13 mouse cellular contexts compared by ENCODE assay signal in the genomic region with DNA sequence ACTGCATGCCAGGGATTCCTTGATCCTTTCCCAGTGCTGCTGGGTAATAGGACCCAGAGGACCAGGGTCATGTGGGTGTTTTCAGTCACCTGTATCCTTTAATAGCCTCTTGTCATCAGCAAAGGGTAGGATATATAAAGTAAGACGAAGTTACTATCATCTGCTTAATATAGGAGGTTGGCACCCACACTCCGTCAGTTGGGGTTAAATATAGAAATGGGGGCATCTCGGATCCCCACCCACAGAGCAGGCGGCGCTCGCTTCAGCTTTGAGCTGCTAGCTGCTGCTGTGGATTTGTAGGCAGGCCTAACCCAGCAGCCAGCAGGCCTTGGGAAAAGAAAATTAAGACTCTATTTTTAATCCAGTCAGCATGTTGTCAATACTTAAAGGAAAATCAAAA. TPM values are rescaled to one million over a fixed set of nuclear protein-coding genes. Genes with fewer than 3 reads are reported as not detected.
DNase-seq lines count a peak whose midpoint lies in the region; ATAC-seq and TF ChIP-seq lines count a peak whose summit lies in the region.
"Had no signal": no experiment of that assay in that cellular context is flagged by ENCODE, and none has a peak within 500 bp of the region (broad histone marks: within the 10 kb centered on the region; RNA-seq: fewer than 3 reads in every experiment).

No protein-coding gene starts in this region.

- H3K4me2 ChIP-seq in hindbrain, embryonic 13.5 days: no peak overlapping the region
- H3K4me2 ChIP-seq in hindbrain, embryonic 12.5 days (replicated peaks): no peak overlapping the region
- H3K4me2 ChIP-seq: midbrain, embryonic 15.5 days had no signal

- 0 out of 2 replicates have a peak overlapping the region, but pooled peaks have one; percentile 37 for H3K27ac ChIP-seq in hindbrain, embryonic 13.5 days
- H3K27ac ChIP-seq in hindbrain, embryonic 12.5 days: no peak overlapping the region
- no peak overlapping the region; the same call in 1 of the 2 replicates for H3K27ac ChIP-seq in cerebellum, adult 2 months (ENCODE audit: insufficient read depth, low read length)
- H3K27ac ChIP-seq: midbrain, embryonic 15.5 days had no signal

- no peaks in the 10 kb centered on the region for H3K9me3 ChIP-seq in hindbrain, embryonic 13.5 days
- H3K9me3 ChIP-seq in hindbrain, embryonic 12.5 days (replicated peaks): no peaks in the 10 kb centered on the region
- H3K9me3 ChIP-seq: midbrain, embryonic 15.5 days had no signal

- H3K9ac ChIP-seq in hindbrain, embryonic 13.5 days: peak overlapping the region; percentile 53
- H3K9ac ChIP-seq in hindbrain, embryonic 12.5 days: no peak overlapping the region
- H3K9ac ChIP-seq: liver, postnatal 0 days; midbrain, embryonic 15.5 days had no signal

- H3K4me3 ChIP-seq in hindbrain, embryonic 13.5 days: no peak overlapping the region
- no peak overlapping the region for H3K4me3 ChIP-seq in hindbrain, embryonic 12.5 days
- no peak overlapping the region for H3K4me3 ChIP-seq in cerebellum, adult 2 months (replicated peaks; ENCODE audit: insufficient read depth, low read depth, low read length)
- H3K4me3 ChIP-seq: midbrain, embryonic 15.5 days had no signal

- H3K4me1 ChIP-seq in hindbrain, embryonic 13.5 days (replicated peaks): peaks cover 26% of the 10 kb centered on the region
- H3K4me1 ChIP-seq in hindbrain, embryonic 12.5 days: peaks cover 3% of the 10 kb centered on the region; the same call in 1 of the 2 replicates
- H3K4me1 ChIP-seq in cerebellum, adult 2 months (ENCODE audit: control insufficient read depth, insufficient read depth, low read length): peaks cover 51% of the 10 kb centered on the region
- H3K4me1 ChIP-seq: midbrain, embryonic 15.5 days had no signal

- WGBS in hindbrain, embryonic 13.5 days: 86% methylated on average over 6 of the region's 6 CpGs
- 88% methylated on average over 6 of the region's 6 CpGs for WGBS in hindbrain, embryonic 12.5 days
- WGBS in cerebellum, adult 2 months: 21% methylated on average over 6 of the region's 6 CpGs

- peaks cover 20% of the 10 kb centered on the region for H3K36me3 ChIP-seq in hindbrain, embryonic 13.5 days
- 0 out of 2 replicates have a peak, but pooled peaks cover 9% of the 10 kb centered on the region for H3K36me3 ChIP-seq in hindbrain, embryonic 12.5 days
- H3K36me3 ChIP-seq: midbrain, embryonic 15.5 days had no signal

- DNase-seq in frontal cortex, postnatal 25 days (ENCODE audit: low spot score in 2 of 2): peak; percentile 40 to 50
- peak; percentile 42 to 61 for DNase-seq in layer of hippocampus, postnatal 14 days (ENCODE audit: low spot score in 2 of 2)
- peak; percentile 67 for DNase-seq in right cerebral cortex, postnatal 14 days
- no peak for DNase-seq in cerebellum, adult 8-10 months
- DNase-seq in embryo, embryonic 10.5 days (ENCODE audit: low spot score): no peak
- DNase-seq in cerebellum, adult 2 months: no peak
- DNase-seq: kidney, postnatal 4 days; liver, postnatal 0 days; thymus, postnatal 36 days had no signal

- no peak for TF ChIP-seq CTCF in cerebellum, adult 2 months (IDR thresholded peaks at IDR 0.05; ENCODE audit: borderline replicate concordance, insufficient read depth, low read depth, low read length)

- no peak for ATAC-seq in hindbrain, embryonic 13.5 days (ENCODE audit: low FRiP score)
- ATAC-seq in hindbrain, embryonic 12.5 days (ENCODE audit: low FRiP score): no peak
- ATAC-seq: liver, postnatal 0 days; midbrain, embryonic 15.5 days had no signal

- no peak for TF ChIP-seq POLR2A in cerebellum, adult 2 months (IDR thresholded peaks at IDR 0.05; ENCODE audit: borderline replicate concordance, insufficient read depth, low read length)

- no peaks in the 10 kb centered on the region for H3K27me3 ChIP-seq in hindbrain, embryonic 13.5 days
- no peaks in the 10 kb centered on the region for H3K27me3 ChIP-seq in hindbrain, embryonic 12.5 days
- H3K27me3 ChIP-seq in cerebellum, adult 2 months (ENCODE audit: control insufficient read depth, insufficient read depth, low read length): no peaks in the 10 kb centered on the region
- H3K27me3 ChIP-seq: midbrain, embryonic 15.5 days had no signal

RNA-seq across cellular contexts. Expression of a gene that starts 28.0 kb away (rescaled TPM):
- polyA plus RNA-seq in hindbrain, embryonic 13.5 days (2015; fragmentation: Nextera tagmentation; extraction: Ambion mirVana): 9.0 and 9.3 TPM in 2 replicates
- polyA plus RNA-seq in hindbrain, embryonic 12.5 days (2016; fragmentation: Nextera tagmentation; extraction: Ambion mirVana): 13.1 and 16.2 TPM in 2 replicates
- 10 to 100 TPM in 1 of 2 experiments, 1 to 10 TPM in 1; 8.9 to 14.4 TPM for total RNA-seq in layer of hippocampus, postnatal 14 days (2021)
- polyA plus RNA-seq in cerebellum, adult 2 months (2012; rRNA removed): 29.9 and 31.4 TPM in 2 replicates

RNA-seq across cellular contexts. Expression of a gene that starts 45.5 kb away (rescaled TPM):
- 0.38 and 0.79 TPM in 2 replicates for polyA plus RNA-seq in hindbrain, embryonic 13.5 days (2015; fragmentation: Nextera tagmentation; extraction: Ambion mirVana)
- 1.2 and 2.1 TPM in 2 replicates for polyA plus RNA-seq in hindbrain, embryonic 12.5 days (2016; fragmentation: Nextera tagmentation; extraction: Ambion mirVana)
- total RNA-seq in layer of hippocampus, postnatal 14 days (2021): not detected
- 55.1 and 62.7 TPM in 2 replicates for polyA plus RNA-seq in cerebellum, adult 2 months (2012; rRNA removed)
- total RNA-seq: heart, postnatal 10 days had no signal
- polyA plus RNA-seq: liver, postnatal 0 days had no signal

RNA-seq across cellular contexts. Expression of a gene that starts 51.0 kb away (rescaled TPM):
- 17.2 and 18.4 TPM in 2 replicates for polyA plus RNA-seq in hindbrain, embryonic 13.5 days (2015; fragmentation: Nextera tagmentation; extraction: Ambion mirVana)
- polyA plus RNA-seq in hindbrain, embryonic 12.5 days (2016; fragmentation: Nextera tagmentation; extraction: Ambion mirVana): 25.3 and 25.6 TPM in 2 replicates
- total RNA-seq in layer of hippocampus, postnatal 14 days (2021): 10 to 100 TPM; 33.8 to 34.6 TPM
- 160 and 188 TPM in 2 replicates for polyA plus RNA-seq in cerebellum, adult 2 months (2012; rRNA removed)

Comparison
In these comparisons a context has a peak if more than half of its experiments do, and no peak if none do; other contexts are left out.
1. DNase-seq: peak in frontal cortex, postnatal 25 days (2 of 2), layer of hippocampus, postnatal 14 days (2 of 2) and right cerebral cortex, postnatal 14 days (single experiment); none in cerebellum, adult 8-10 months (single experiment), embryo, embryonic 10.5 days (single experiment) and cerebellum, adult 2 months (0 of 2).
2. RNA of a gene that starts 45.5 kb away (polyA plus RNA-seq): 55.1 to 62.7 TPM in cerebellum, adult 2 months; 1.2 to 2.1 TPM in hindbrain, embryonic 12.5 days and 0.38 to 0.79 TPM in hindbrain, embryonic 13.5 days; every median in the first group is over 10 times any median in the second.